Mouse (Mus musculus): Measurements from ENCODE around the gene Nhlh2. TPM values are rescaled to one million over a fixed set of nuclear protein-coding genes. Genes with fewer than 3 reads are reported as not detected.

The Nhlh2 gene
- polyA plus RNA-seq (2012; rRNA removed) = not detected in 2 replicates

GRCm38 (mm10) chr3:102009926-102010381 lies at the start of gene Nhlh2:
Gene Nhlh2, plus strand, starts transcription at chr3:102010076.

Other genes with a start within 250 kb of the Nhlh2 start
- gene Mab21l3, start 161.1 kb upstream of the Nhlh2 start, polyA plus RNA-seq (2012; rRNA removed) = 5.8 and 7.0 TPM in 2 replicates
- 5.5 and 8.6 TPM in 2 replicates for gene Slc22a15, start 85.6 kb upstream of the Nhlh2 start, polyA plus RNA-seq (2012; rRNA removed)
- gene Casq2, start 76.3 kb downstream of the Nhlh2 start, polyA plus RNA-seq (2012; rRNA removed) = 0.69 and 0.77 TPM in 2 replicates
- 32.8 and 43.9 TPM in 2 replicates for gene Vangl1, start 194.6 kb downstream of the Nhlh2 start, polyA plus RNA-seq (2012; rRNA removed)

Measured in ovary, adult 2 months (tissue).